In the genomic region with DNA sequence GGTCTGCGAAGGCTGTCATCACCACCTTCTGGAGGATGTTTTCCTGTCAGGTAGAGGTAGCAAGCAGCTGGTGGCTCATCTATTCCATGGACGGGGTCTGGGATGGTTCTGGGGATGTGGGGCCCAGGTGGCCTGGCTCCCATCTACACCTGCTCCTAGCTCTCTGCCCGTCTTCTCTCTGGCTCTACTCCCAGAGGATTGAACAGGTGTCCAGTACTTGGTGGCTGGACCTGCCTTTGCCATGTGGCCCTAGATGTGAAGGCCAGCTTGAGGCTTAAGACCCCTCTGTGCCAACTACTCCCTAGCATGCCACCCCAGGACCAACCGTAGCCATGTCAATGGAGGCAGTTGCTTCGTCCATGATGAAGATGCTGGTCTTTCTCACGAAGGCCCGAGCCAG, we compare ENCODE assay signal across 23 mouse cellular contexts. TPM values are rescaled to one million over a fixed set of nuclear protein-coding genes. Genes with fewer than 3 reads are reported as not detected.
"Had no signal": no experiment of that assay in that cellular context is flagged by ENCODE, and none has a peak within 500 bp of the region (broad histone marks: within the 10 kb centered on the region; RNA-seq: fewer than 3 reads in every experiment).

No protein-coding gene starts in this region.

- H3K4me3 ChIP-seq: layer of hippocampus, adult 2 months; limb, embryonic 10.5 days; limb, embryonic 13.5 days; liver, embryonic 12.5 days; liver, embryonic 15.5 days; lung, embryonic 15.5 days; neural tube, embryonic 12.5 days; neural tube, embryonic 15.5 days had no signal

- H3K4me2 ChIP-seq: limb, embryonic 13.5 days; liver, embryonic 12.5 days; liver, embryonic 15.5 days; lung, embryonic 15.5 days; midbrain, embryonic 11.5 days; neural tube, embryonic 12.5 days; neural tube, embryonic 15.5 days had no signal

- H3K36me3 ChIP-seq: limb, embryonic 10.5 days; limb, embryonic 13.5 days; liver, embryonic 12.5 days; liver, embryonic 15.5 days; lung, embryonic 15.5 days; neural tube, embryonic 12.5 days; neural tube, embryonic 15.5 days had no signal

- H3K27ac ChIP-seq: layer of hippocampus, adult 2 months; limb, embryonic 10.5 days; limb, embryonic 13.5 days; liver, embryonic 12.5 days; liver, embryonic 15.5 days; lung, embryonic 15.5 days; neural tube, embryonic 12.5 days; neural tube, embryonic 15.5 days; stomach, postnatal 0 days had no signal

- H3K9ac ChIP-seq: liver, embryonic 12.5 days; liver, embryonic 15.5 days; lung, embryonic 15.5 days; neural tube, embryonic 12.5 days; neural tube, embryonic 15.5 days had no signal

- ATAC-seq: liver, embryonic 12.5 days had no signal

- DNase-seq: kidney, adult 9 months; kidney, postnatal 14 days; layer of hippocampus, adult 9-11 months; liver; lung, adult 18-20 months; lung, postnatal 10 days; lung, postnatal 36 days; midbrain, embryonic 14.5 days; right cerebral cortex, adult 18-20 months; right cerebral cortex, postnatal 14 days; right cerebral cortex, postnatal 4 days; thymus, postnatal 25 days had no signal

- H3K9me3 ChIP-seq: limb, embryonic 10.5 days; limb, embryonic 13.5 days; liver, embryonic 12.5 days; liver, embryonic 15.5 days; lung, embryonic 15.5 days; neural tube, embryonic 12.5 days; neural tube, embryonic 15.5 days had no signal

- H3K4me1 ChIP-seq: limb, embryonic 13.5 days; neural tube, embryonic 12.5 days had no signal

RNA-seq across cellular contexts. Expression of a gene that starts 4.9 kb away (rescaled TPM):
- total RNA-seq: megakaryocyte-erythroid progenitor cell, adult 5-6 weeks had no signal
- polyA plus RNA-seq: liver, embryonic 12.5 days had no signal
